Mouse (Mus musculus) mature B cell (primary cell): ENCODE results near the gene Slc22a22.
"Not testable (repeated sequence)": the region's sequence is repeated elsewhere in the genome, so short reads cannot be mapped to it uniquely, and the experiment has no call there.

ENCODE experiments used
- in situ Hi-C: fragments of 300-500 bp; cut with MboI; formaldehyde crosslinking; loops from 2 replicates; pipeline ENCODE4 v1.14.3; 2019

The Slc22a22 gene

DNA sequence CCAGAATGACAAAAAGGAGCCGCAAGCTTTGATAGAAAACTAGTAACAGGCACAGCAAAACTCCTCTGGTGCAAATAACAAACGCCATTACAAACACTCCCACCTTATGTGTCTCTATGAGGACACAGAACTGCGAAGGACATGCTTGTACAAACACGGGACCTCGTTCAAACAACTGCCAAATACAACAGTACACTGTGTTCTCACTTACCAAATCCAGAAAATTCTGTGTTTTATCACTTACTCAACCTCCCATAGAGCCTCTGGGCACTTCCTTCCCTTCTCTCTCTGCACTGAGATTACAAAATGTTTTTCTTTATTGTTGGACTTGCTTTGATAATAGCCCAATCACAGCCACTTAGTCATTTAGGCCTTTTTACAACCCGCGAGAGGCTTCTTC is 97.0 kb downstream of the Slc22a22 start:
- in situ Hi-C loops = no loop called here

DNA sequence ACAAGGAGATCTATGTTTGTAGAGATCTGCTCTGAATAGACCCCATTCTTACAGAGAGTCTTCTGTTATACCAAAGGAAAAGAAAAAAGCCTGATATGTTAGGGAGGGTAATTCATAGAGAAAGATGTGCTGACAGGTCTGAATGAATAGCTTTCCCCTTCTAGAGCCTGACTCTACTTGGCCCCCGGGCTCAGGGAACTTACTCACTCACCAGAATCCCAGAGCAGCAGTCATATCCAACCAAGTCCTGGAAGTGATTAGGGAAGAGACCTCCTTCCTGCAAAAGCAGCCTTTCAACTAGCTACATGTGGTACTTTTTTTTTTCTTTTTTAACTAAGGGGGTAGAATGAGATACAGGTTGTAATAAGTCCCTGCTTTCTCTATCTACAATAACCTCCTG is 111.0 kb downstream of the Slc22a22 start:
- in situ Hi-C loops = no loop called here

DNA sequence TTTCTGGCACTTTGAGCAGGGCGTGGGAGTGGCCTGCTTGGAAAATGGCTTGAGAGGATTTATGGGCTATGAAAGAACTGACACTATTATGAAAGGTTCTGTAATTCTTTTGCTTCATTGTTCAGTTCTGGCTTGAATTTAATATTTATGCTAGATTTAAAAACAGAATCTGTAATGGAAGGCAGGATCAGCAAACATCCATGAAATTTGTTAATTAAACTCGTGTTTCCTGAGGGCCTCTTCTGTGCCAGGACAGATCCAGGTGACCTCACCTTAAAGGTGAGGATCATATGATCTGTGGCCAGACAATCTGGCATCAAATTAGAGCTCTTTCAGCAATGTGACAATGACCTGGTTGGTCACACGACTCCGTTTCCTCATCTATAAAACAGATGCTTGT is 122.1 kb downstream of the Slc22a22 start:
- in situ Hi-C loops = no loop called here

DNA sequence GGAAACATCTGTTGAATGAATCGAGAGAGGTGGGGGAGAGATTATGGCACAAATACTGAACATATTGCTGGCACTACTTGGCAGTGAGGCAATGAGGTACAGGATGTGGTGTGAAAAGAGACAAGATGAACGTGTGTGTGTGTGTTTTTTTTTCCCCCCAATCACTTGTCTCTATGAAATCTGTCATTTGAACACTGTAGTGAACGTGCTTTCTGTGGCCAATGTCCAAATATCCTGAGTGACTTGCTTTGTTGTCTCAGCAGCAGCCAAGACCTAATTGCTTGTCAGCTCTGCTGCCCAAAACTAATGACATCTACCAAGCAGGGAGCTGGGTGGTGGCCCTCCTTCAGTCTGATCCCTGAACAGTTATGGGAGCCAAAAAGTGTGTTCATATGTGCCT is 136.9 kb downstream of the Slc22a22 start:
- in situ Hi-C loops = no loop called here

DNA sequence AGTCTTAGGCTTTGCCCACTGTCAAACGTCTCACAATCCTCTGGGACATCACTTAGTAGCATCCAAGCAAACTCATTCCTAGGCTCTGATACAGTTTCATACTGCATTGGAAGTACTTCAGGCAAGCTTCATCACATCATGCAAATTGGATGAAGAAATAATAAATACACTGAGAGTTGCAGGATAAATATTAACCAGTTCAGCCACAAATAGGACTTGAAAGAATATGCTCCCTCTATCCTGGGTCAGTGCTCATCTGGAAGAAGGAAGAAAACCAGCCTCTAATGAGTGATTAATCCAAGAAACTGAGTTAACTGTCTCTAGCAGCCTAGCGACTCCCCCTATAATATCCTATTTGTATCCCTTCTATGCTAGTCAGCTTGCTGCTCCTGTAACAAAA is 146.1 kb downstream of the Slc22a22 start:
- in situ Hi-C loops = no loop called here

DNA sequence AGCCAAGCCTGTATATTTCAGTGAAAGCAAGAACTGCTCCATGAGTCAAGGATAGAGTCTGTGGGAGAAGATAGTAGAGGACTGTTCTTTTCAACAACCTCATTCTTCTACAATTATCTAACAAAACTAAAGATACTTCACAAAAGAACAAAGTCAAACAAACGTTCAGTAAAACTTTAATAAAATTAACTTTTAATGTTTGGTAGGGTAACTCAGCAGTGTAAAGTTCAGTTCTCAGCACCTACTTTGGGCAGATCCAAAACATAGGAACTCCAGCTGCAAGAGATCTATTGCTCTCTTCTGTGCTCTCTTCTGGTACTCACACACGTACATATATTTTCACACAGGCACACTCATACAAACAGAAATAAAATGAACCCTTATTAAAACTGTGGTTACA is 159.4 kb downstream of the Slc22a22 start:
- in situ Hi-C loops = no loop called here

DNA sequence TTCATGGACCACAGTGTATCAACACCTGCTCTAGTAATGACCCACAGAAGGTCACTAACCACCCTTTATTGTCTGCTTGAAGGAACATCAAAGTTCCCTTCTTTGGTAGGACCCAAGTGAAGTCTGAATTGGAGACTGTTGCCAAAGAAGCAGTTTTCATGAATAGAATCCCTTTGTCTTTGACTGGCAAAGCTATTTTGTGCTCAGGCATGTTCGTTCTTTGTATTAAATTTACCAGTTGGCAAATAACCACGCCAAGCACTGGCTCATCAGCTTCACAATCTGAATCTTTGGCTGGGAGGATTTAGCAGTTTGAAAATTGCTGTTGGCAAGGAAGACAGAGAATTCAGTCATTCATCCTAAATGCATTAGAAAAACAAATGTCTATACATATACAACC is 160.9 kb downstream of the Slc22a22 start:
- in situ Hi-C loops = no loop called here

DNA sequence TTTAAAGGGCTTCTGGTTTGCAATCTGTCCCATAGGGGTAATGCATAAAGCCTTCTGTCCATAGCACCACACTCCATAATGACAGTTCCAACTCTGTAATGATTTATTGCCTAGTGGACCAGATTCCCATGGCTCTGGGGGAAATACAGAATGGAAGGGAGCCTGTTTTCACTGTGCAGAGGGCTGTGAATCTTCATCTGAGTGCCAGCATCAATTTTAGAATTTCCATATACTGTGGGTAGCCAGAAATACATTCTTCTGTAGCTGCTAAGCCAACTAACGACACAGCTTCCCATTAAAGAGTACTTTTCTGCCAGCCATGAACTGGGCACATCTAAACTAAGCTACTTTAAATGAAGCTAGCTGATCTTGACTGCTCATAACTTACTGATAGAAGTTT is 174.7 kb downstream of the Slc22a22 start:
- in situ Hi-C loops = no loop called here

DNA sequence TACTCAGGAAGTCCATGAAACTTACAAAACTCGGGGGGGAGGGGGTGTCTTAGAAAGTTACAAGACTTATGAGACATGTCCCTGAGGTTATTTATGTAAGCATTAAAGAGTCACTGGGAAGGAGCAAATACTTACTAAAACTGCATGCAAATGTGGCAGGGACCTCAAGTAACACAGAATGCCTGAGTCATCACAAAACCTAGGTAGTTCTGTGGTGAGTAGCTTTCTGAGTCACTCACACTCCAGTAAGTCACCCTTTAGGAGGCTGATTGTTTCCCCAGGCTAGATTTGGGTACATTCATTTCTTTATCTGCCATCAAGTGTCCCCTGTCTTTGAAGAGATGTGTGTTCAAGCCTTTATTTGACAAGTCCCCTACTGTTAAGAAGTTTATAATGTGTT is 198.9 kb downstream of the Slc22a22 start:
- in situ Hi-C loops = no loop called here

DNA sequence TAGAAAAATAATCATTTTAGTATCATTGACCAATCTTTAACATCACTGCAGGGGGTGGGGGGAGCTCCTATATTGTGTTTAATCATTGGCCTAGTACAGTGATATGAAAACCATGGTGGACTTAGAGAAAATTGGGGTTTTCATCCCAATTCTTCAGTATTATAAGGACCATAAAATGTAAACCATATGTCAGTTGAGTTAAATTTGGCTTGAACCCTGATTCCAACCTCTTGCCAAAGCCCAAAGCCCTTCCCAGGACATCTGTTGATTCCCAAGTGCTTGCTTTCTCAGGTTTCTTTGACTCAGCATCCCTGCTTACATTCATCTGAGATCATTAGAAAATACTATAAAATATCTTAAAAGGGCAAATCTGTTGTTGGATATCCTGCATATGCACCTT is 201.0 kb downstream of the Slc22a22 start:
- in situ Hi-C loops = no loop called here

DNA sequence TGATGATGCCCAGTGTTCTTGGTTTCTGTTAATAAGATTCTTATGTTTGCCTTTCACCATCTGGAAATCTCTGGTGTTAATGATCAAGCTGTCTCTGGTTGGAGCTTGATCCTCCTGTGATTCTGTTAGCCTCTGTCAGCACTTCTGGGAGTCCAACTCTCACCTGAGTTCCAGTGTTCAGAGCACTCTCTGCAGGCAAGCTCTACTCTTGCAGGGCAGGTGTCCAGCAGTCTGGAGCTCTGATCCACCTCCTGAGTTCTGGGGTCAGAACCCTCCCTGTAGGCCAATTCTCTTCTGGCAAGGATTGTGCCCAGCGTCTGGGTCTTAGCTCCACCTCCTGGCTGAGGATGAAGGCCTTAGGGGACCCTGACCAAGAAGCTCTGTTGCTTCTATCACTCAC is 237.4 kb downstream of the Slc22a22 start:
- in situ Hi-C loops = not testable (repeated sequence)

DNA sequence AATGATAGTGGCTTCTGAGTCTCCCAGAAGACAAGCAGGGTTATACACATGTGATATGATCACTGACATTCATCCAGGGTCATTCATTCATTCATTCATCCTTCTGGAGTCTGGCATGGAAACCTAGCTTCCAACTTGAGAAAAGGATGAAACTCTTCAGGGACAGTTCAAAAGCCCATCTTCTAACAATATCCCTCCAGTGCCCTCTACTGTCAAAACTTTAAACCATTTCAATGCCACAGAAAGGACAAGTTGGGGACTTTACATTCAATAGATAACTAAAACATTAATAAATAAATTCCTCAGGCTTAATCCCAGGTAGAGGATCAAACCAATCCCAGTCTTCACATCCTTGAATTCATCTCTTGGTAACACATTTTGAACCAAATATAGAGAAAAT is 247.0 kb downstream of the Slc22a22 start:
- in situ Hi-C loops = no loop called here

DNA sequence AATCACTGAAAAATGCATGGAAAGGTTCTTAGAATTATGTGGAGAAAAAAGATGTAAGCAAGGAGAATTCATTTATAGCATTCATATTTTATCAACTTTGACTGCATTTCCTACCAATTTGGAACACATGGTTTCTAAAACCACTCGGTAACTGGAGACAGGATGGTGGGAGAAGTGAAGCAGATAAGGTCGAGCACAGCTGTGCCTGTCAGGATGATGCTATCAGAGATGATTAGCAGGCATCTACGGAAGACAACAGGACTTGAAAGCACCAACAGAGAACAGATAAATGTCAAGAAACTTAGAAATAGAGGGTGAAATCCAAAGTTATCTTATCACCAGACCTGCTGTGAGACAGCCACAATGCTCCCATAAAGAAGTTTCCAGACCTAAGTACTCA is 272.1 kb downstream of the Slc22a22 start:
- in situ Hi-C loops = no loop called here

DNA sequence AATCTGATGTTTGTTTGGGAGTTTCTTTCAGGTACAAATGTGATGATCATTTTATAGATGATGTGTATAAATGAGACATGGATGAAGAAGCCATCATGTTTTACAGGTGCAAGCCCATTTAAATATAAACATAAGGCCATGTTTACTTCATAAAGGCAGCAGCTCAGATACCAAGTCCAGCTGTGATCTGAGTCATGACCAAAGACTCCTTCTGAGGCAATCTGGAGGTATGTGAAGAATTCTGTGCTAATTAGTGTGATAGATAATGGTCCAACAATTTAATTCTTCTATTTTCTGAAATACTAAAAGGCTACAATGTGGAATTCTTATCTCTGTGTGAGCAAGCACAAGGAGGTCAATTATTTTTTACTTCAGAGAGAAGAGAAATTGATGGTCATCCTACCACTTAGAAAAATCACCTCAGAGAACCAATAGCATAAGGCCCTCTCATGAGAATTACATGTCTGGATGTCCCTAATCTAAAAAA is 272.9 kb downstream of the Slc22a22 start:
- in situ Hi-C loops = no loop called here
